Mouse (Mus musculus) embryonic facial prominence, embryonic 15.5 days (tissue): ENCODE data around the gene Atxn1. TPM values are rescaled to one million over a fixed set of nuclear protein-coding genes. Genes with fewer than 3 reads are reported as not detected.

Experiments
- ATAC-seq: fragments of 200-750 bp; cut with Nextera tagmentation; 2 replicates; pipeline ENCODE4 v1.8.0; 2017; ENCODE audit warnings: low read depth, moderate TSS enrichment; ENCODE audit not compliant: insufficient number of reproducible peaks, low FRiP score, low TSS enrichment
- H3K27ac ChIP-seq: fragments of 300-500 bp; sonication (generic); replicated peaks from 2 replicates; pipeline ENCODE4 v1.5.1; 2015; ENCODE audit warnings: mild to moderate bottlenecking, inconsistent platforms
- H3K27me3 ChIP-seq: fragments of 300-500 bp; sonication (generic); 2 replicates; pipeline ENCODE4 v1.6.1; 2015; ENCODE audit warnings: inconsistent platforms
- H3K36me3 ChIP-seq: fragments of 300-500 bp; sonication (generic); 2 replicates; pipeline ENCODE4 v1.6.1; 2015; ENCODE audit warnings: mild to moderate bottlenecking, inconsistent platforms
- H3K4me1 ChIP-seq: fragments of 300-500 bp; sonication (generic); 2 replicates; pipeline ENCODE4 v1.6.1; 2015; ENCODE audit warnings: inconsistent platforms
- H3K4me2 ChIP-seq: fragments of 300-500 bp; sonication (generic); replicated peaks from 2 replicates; pipeline ENCODE4 v1.6.1; 2015; ENCODE audit warnings: mild to moderate bottlenecking, inconsistent platforms
- H3K4me3 ChIP-seq: fragments of 300-500 bp; sonication (generic); replicated peaks from 2 replicates; pipeline ENCODE4 v1.5.1; 2015; ENCODE audit warnings: mild to moderate bottlenecking, inconsistent platforms
- H3K9ac ChIP-seq: fragments of 300-500 bp; sonication (generic); 2 replicates; pipeline ENCODE4 v1.6.1; 2015; ENCODE audit warnings: inconsistent platforms
- H3K9me3 ChIP-seq: fragments of 300-500 bp; sonication (generic); replicated peaks from 2 replicates; pipeline ENCODE4 v1.6.1; 2016; ENCODE audit warnings: inconsistent platforms
- WGBS: fragments of 180-500 bp; shearing (Covaris S2); methylation state at CpG from one replicate; pipeline ENCODE4 v1.1.7; 2015; 5-methylcytosine and 5-hydroxymethylcytosine counted together
- polyA plus RNA-seq: library from polyadenylated mRNA; unstranded; fragments of >200 nt; fragmentation: Nextera tagmentation; extraction: Ambion mirVana; gene quantifications from 2 replicates; pipeline ENCODE4 v1.2.1, GENCODE M21; 2015

Gene Atxn1
- polyA plus RNA-seq, 1 experiment from 2014 or later: 7.2 TPM

GRCm38 (mm10) chr13:45786409-45786808, 178.4 kb downstream of the Atxn1 start:
- Histone ChIP-seq H3K9ac (no peak overlapping the region), H3K36me3 (no peaks in the 10 kb centered on the region), H3K4me1 (0 out of 2 replicates have a peak, but pooled peaks cover 5% of the 10 kb centered on the region), H3K4me3 (no peak overlapping the region), H3K4me2 (no peak overlapping the region), H3K27ac (no peak overlapping the region), H3K27me3 (no peaks in the 10 kb centered on the region), H3K9me3 (no peaks in the 10 kb centered on the region)
- no peak for ATAC-seq
- WGBS: 81% methylated on average over 7 of the region's 7 CpGs

- H3K27me3 ChIP-seq: no peaks in the 10 kb centered on the region
- no peaks in the 10 kb centered on the region for H3K36me3 ChIP-seq
- no peak for ATAC-seq
Observed at GRCm38 (mm10) chr13:45783681-45784080, 181.1 kb downstream of the Atxn1 start.

GRCm38 (mm10) chr13:45778750-45779149, 186.1 kb downstream of the Atxn1 start:
- ATAC-seq: no peak
- 87% methylated on average over 5 of the region's 5 CpGs for WGBS
- Histone ChIP-seq H3K4me1 (0 out of 2 replicates have a peak, but pooled peaks cover 5% of the 10 kb centered on the region), H3K27me3 (no peaks in the 10 kb centered on the region), H3K27ac (no peak overlapping the region), H3K9ac (no peak overlapping the region), H3K4me2 (no peak overlapping the region), H3K9me3 (no peaks in the 10 kb centered on the region), H3K4me3 (no peak overlapping the region), H3K36me3 (no peaks in the 10 kb centered on the region)

More at GRCm38 (mm10) chr13:45783681-45784080, 181.1 kb downstream of the Atxn1 start:
- Histone ChIP-seq H3K4me2 (no peak overlapping the region), H3K4me1 (0 out of 2 replicates have a peak, but pooled peaks cover 5% of the 10 kb centered on the region), H3K4me3 (no peak overlapping the region), H3K27ac (no peak overlapping the region), H3K9ac (no peak overlapping the region), H3K9me3 (no peaks in the 10 kb centered on the region)
- 59% methylated on average over 10 of the region's 10 CpGs for WGBS

- no peak for ATAC-seq
- Histone ChIP-seq H3K9ac (no peak overlapping the region), H3K9me3 (no peaks in the 10 kb centered on the region), H3K27ac (0 out of 2 replicates have a peak overlapping the region, but pooled peaks have one; percentile 8), H3K4me3 (no peak overlapping the region), H3K27me3 (no peaks in the 10 kb centered on the region), H3K4me2 (no peak overlapping the region), H3K4me1 (no peaks in the 10 kb centered on the region), H3K36me3 (no peaks in the 10 kb centered on the region)
- WGBS: 14% methylated on average over 9 of the region's 9 CpGs
Observed at GRCm38 (mm10) chr13:45778171-45778570, 186.6 kb downstream of the Atxn1 start.

- 90% methylated on average over 1 of the region's 1 CpGs for WGBS
- Histone ChIP-seq H3K27me3 (no peaks in the 10 kb centered on the region), H3K36me3 (no peaks in the 10 kb centered on the region), H3K4me2 (no peak overlapping the region), H3K4me1 (no peaks in the 10 kb centered on the region), H3K9ac (no peak overlapping the region), H3K4me3 (no peak overlapping the region), H3K27ac (no peak overlapping the region), H3K9me3 (no peaks in the 10 kb centered on the region)
- no peak for ATAC-seq
Observed at GRCm38 (mm10) chr13:45775516-45775915, 189.3 kb downstream of the Atxn1 start.

GRCm38 (mm10) chr13:45773381-45774168, 191.2 kb downstream of the Atxn1 start:
- no peaks in the 10 kb centered on the region for H3K4me1 ChIP-seq
- no peak overlapping the region for H3K27ac ChIP-seq
- H3K4me3 ChIP-seq: no peak overlapping the region
- H3K9ac ChIP-seq: no peak overlapping the region
- H3K27me3 ChIP-seq: no peaks in the 10 kb centered on the region
- WGBS: 66% methylated on average over 21 of the region's 21 CpGs
- no peak for ATAC-seq
- no peak overlapping the region for H3K4me2 ChIP-seq
- H3K36me3 ChIP-seq: no peaks in the 10 kb centered on the region
- H3K9me3 ChIP-seq: no peaks in the 10 kb centered on the region

GRCm38 (mm10) chr13:45769757-45770156, 195.1 kb downstream of the Atxn1 start:
- no peaks in the 10 kb centered on the region for H3K9me3 ChIP-seq
- no peaks in the 10 kb centered on the region for H3K36me3 ChIP-seq
- ATAC-seq: no peak

GRCm38 (mm10) chr13:45768250-45768649, 196.6 kb downstream of the Atxn1 start:
- ATAC-seq: no peak
- H3K36me3 ChIP-seq: no peaks in the 10 kb centered on the region
- no peak overlapping the region for H3K9ac ChIP-seq
- no peak overlapping the region for H3K4me3 ChIP-seq
- no peaks in the 10 kb centered on the region for H3K9me3 ChIP-seq
- no peaks in the 10 kb centered on the region for H3K4me1 ChIP-seq
- H3K4me2 ChIP-seq: no peak overlapping the region
- no peaks in the 10 kb centered on the region for H3K27me3 ChIP-seq
- H3K27ac ChIP-seq: no peak overlapping the region
- WGBS: 89% methylated on average over 3 of the region's 3 CpGs

More at GRCm38 (mm10) chr13:45769757-45770156, 195.1 kb downstream of the Atxn1 start:
- Histone ChIP-seq H3K4me2 (no peak overlapping the region), H3K4me3 (no peak overlapping the region), H3K4me1 (no peaks in the 10 kb centered on the region), H3K9ac (no peak overlapping the region), H3K27me3 (no peaks in the 10 kb centered on the region), H3K27ac (no peak overlapping the region)
- WGBS: 85% methylated on average over 11 of the region's 11 CpGs

GRCm38 (mm10) chr13:45764354-45764753, 200.5 kb downstream of the Atxn1 start:
- ATAC-seq: no peak
- Histone ChIP-seq H3K9me3 (no peaks in the 10 kb centered on the region), H3K4me2 (no peak overlapping the region), H3K27ac (no peak overlapping the region), H3K27me3 (no peaks in the 10 kb centered on the region), H3K9ac (no peak overlapping the region), H3K4me3 (no peak overlapping the region), H3K4me1 (peaks cover 9% of the 10 kb centered on the region), H3K36me3 (peaks cover under 1% of the 10 kb centered on the region; the same call in 1 of the 2 replicates)
- 72% methylated on average over 5 of the region's 5 CpGs for WGBS

GRCm38 (mm10) chr13:45762278-45762677, 202.5 kb downstream of the Atxn1 start:
- Histone ChIP-seq H3K27ac (0 out of 2 replicates have a peak overlapping the region, but pooled peaks have one; percentile 28), H3K27me3 (no peaks in the 10 kb centered on the region), H3K4me1 (peaks cover 9% of the 10 kb centered on the region), H3K4me3 (no peak overlapping the region), H3K9me3 (no peaks in the 10 kb centered on the region), H3K4me2 (no peak overlapping the region), H3K9ac (no peak overlapping the region), H3K36me3 (peaks cover 7% of the 10 kb centered on the region)
- WGBS: 30% methylated on average over 7 of the region's 7 CpGs
- peak; percentile 65; the same call in 1 of the 2 replicates for ATAC-seq

- 64% methylated on average over 1 of the region's 1 CpGs for WGBS
- no peak for ATAC-seq
- H3K4me1 ChIP-seq: peaks cover 14% of the 10 kb centered on the region
- no peak overlapping the region for H3K4me2 ChIP-seq
- no peak overlapping the region for H3K9ac ChIP-seq
- no peak overlapping the region for H3K4me3 ChIP-seq
- no peaks in the 10 kb centered on the region for H3K27me3 ChIP-seq
- no peak overlapping the region for H3K27ac ChIP-seq
- H3K36me3 ChIP-seq: peaks cover 7% of the 10 kb centered on the region
- no peaks in the 10 kb centered on the region for H3K9me3 ChIP-seq
Observed at GRCm38 (mm10) chr13:45754483-45754882, 210.3 kb downstream of the Atxn1 start.
